Mouse (Mus musculus): Measurements from ENCODE around the gene Hivep3.

Hivep3 gene

GRCm38 (mm10) chr4:120012891-120013290 is 279.3 kb downstream of the Hivep3 start:
- no peak for DNase-seq (ENCODE audit: low read depth, low spot score)

GRCm38 (mm10) chr4:120018426-120018825 is 284.8 kb downstream of the Hivep3 start:
- peak; percentile 78 for DNase-seq (ENCODE audit: low read depth, low spot score)

- DNase-seq (ENCODE audit: low read depth, low spot score) = no peak
Measured at GRCm38 (mm10) chr4:120022392-120022791, 288.8 kb downstream of the Hivep3 start.

- peak; percentile 54 for DNase-seq (ENCODE audit: low read depth, low spot score)
Measured at GRCm38 (mm10) chr4:120023221-120023840, 289.7 kb downstream of the Hivep3 start.

- peak; percentile 93 for DNase-seq (ENCODE audit: low read depth, low spot score)
Measured at GRCm38 (mm10) chr4:120024071-120024470, 290.5 kb downstream of the Hivep3 start.

GRCm38 (mm10) chr4:120027671-120028070 is 294.1 kb downstream of the Hivep3 start:
- no peak for DNase-seq (ENCODE audit: low read depth, low spot score)

- DNase-seq (ENCODE audit: low read depth, low spot score) = no peak
Measured at GRCm38 (mm10) chr4:120029937-120030336, 296.4 kb downstream of the Hivep3 start.

- peak; percentile 72 for DNase-seq (ENCODE audit: low read depth, low spot score)
Measured at GRCm38 (mm10) chr4:120032320-120032983, 298.9 kb downstream of the Hivep3 start.

GRCm38 (mm10) chr4:120032984-120033355 is 299.4 kb downstream of the Hivep3 start:
- DNase-seq (ENCODE audit: low read depth, low spot score) = no peak

- DNase-seq (ENCODE audit: low read depth, low spot score) = no peak
Measured at GRCm38 (mm10) chr4:120036294-120036693, 302.7 kb downstream of the Hivep3 start.

- no peak for DNase-seq (ENCODE audit: low read depth, low spot score)
Measured at GRCm38 (mm10) chr4:120037007-120037406, 303.4 kb downstream of the Hivep3 start.

- DNase-seq (ENCODE audit: low read depth, low spot score) = no peak
Measured at GRCm38 (mm10) chr4:120041520-120041919, 307.9 kb downstream of the Hivep3 start.

GRCm38 (mm10) chr4:120042480-120042879 is 308.9 kb downstream of the Hivep3 start:
- no peak for DNase-seq (ENCODE audit: low read depth, low spot score)

GRCm38 (mm10) chr4:120044612-120045011 is 311.0 kb downstream of the Hivep3 start:
- DNase-seq (ENCODE audit: low read depth, low spot score) = no peak

- peak; percentile 82 for DNase-seq (ENCODE audit: low read depth, low spot score)
Measured at GRCm38 (mm10) chr4:120045131-120045537, 311.6 kb downstream of the Hivep3 start.

- no peak for DNase-seq (ENCODE audit: low read depth, low spot score)
Measured at GRCm38 (mm10) chr4:120045871-120046270, 312.3 kb downstream of the Hivep3 start.

GRCm38 (mm10) chr4:120047060-120047459 is 313.5 kb downstream of the Hivep3 start:
- DNase-seq (ENCODE audit: low read depth, low spot score) = peak; percentile 65

- DNase-seq (ENCODE audit: low read depth, low spot score) = no peak
Measured at GRCm38 (mm10) chr4:120048274-120048673, 314.7 kb downstream of the Hivep3 start.

- no peak for DNase-seq (ENCODE audit: low read depth, low spot score)
Measured at GRCm38 (mm10) chr4:120049857-120050256, 316.3 kb downstream of the Hivep3 start.

GRCm38 (mm10) chr4:120052481-120052880 is 318.9 kb downstream of the Hivep3 start:
- no peak for DNase-seq (ENCODE audit: low read depth, low spot score)

GRCm38 (mm10) chr4:120053026-120054005 is 319.7 kb downstream of the Hivep3 start:
- no peak for DNase-seq (ENCODE audit: low read depth, low spot score)

- no peak for DNase-seq (ENCODE audit: low read depth, low spot score)
Measured at GRCm38 (mm10) chr4:120054145-120054544, 320.6 kb downstream of the Hivep3 start.
